Mouse (Mus musculus): ENCODE measurements around the gene Lmx1a. TPM values are rescaled to one million over a fixed set of nuclear protein-coding genes. Genes with fewer than 3 reads are reported as not detected.

Gene Lmx1a
- polyA plus RNA-seq, 1 experiment: not detected

- Histone ChIP-seq H3K36me3 (replicated peaks; ENCODE audit: low read length) (no peaks in the 10 kb centered on the region), H3K27me3 (replicated peaks) (no peaks in the 10 kb centered on the region), H3K4me3 (replicated peaks) (no peak overlapping the region), H3K9me3 (no peaks in the 10 kb centered on the region), H3K4me1 (no peaks in the 10 kb centered on the region)
- no peak for TF ChIP-seq GATA1 (IDR thresholded peaks at IDR 0.05; ENCODE audit: borderline replicate concordance, low read length)
These were observed 142.6 kb downstream of the Lmx1a start for GRCm38 (mm10) chr1:167831601-167832000.

GRCm38 (mm10) chr1:167854801-167855200 is 165.8 kb downstream of the Lmx1a start:
- no peaks in the 10 kb centered on the region for H3K4me1 ChIP-seq
- H3K27me3 ChIP-seq (replicated peaks): no peaks in the 10 kb centered on the region
- no peak for TF ChIP-seq FLI1 (IDR thresholded peaks at IDR 0.05; ENCODE audit: low read length)
- TF ChIP-seq GATA1 (IDR thresholded peaks at IDR 0.05; ENCODE audit: borderline replicate concordance, low read length): no peak
- 0 out of 2 replicates have a peak, but pooled peaks cover 4% of the 10 kb centered on the region for H3K9me3 ChIP-seq
- H3K36me3 ChIP-seq (replicated peaks; ENCODE audit: low read length): no peaks in the 10 kb centered on the region
- H3K4me3 ChIP-seq (replicated peaks): no peak overlapping the region

DNA sequence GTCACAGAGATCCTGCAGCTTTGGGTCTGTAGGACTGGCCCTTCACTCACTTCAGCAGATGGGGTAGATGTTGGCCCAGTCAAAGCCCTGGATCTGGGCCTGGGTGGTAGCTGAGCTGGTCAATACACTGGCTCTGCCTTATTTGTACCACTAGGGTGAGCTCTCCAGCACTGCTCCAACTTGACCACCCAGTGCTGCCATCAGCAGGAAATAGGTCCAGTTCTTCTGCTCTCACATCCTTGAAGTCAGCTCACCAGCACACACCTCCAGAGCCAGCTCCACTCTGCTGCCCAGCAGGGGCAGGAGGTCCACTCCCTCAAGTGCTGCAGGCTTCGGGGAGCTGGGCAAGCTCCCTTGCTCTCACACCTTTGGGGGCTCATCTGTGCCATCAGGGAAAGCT is 183.0 kb downstream of the Lmx1a start:
- no peaks in the 10 kb centered on the region for H3K4me1 ChIP-seq
- H3K9me3 ChIP-seq: peaks cover 8% of the 10 kb centered on the region; the same call in 1 of the 2 replicates
- no peaks in the 10 kb centered on the region for H3K36me3 ChIP-seq (replicated peaks; ENCODE audit: low read length)
- no peak overlapping the region for H3K4me3 ChIP-seq (replicated peaks)
- no peak for TF ChIP-seq GATA1 (IDR thresholded peaks at IDR 0.05; ENCODE audit: borderline replicate concordance, low read length)
- TF ChIP-seq FLI1 (IDR thresholded peaks at IDR 0.05; ENCODE audit: low read length): no peak
- H3K27me3 ChIP-seq (replicated peaks): no peaks in the 10 kb centered on the region

- TF ChIP-seq FLI1 (IDR thresholded peaks at IDR 0.05; ENCODE audit: low read length) (no peak), GATA1 (IDR thresholded peaks at IDR 0.05; ENCODE audit: borderline replicate concordance, low read length) (no peak)
- no peaks in the 10 kb centered on the region for H3K36me3 ChIP-seq (replicated peaks; ENCODE audit: low read length)
These were observed 185.1 kb downstream of the Lmx1a start for GRCm38 (mm10) chr1:167874099-167874498.

DNA sequence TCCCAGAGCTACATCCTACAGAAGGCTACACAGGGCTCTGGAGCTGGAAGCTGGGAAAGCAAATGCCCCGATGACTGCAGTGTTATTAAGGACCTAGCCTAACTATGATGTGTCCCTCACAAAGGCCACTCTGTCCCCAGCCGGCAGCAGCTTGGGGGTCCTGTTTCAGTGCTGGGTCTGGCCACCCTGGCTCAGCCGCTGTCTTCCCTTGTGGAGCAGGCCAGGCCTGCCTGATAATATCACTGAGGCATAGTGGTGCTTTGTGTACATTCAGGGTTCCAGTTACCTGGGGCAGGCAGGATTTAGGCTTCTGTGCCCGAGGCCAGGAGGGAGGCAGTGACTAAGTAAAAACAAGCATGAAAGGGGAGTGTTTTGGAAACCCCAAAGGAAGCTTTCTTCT is 188.9 kb downstream of the Lmx1a start:
- no peaks in the 10 kb centered on the region for H3K27me3 ChIP-seq (replicated peaks)
- peaks cover 23% of the 10 kb centered on the region for H3K9me3 ChIP-seq
- no peaks in the 10 kb centered on the region for H3K4me1 ChIP-seq
- no peaks in the 10 kb centered on the region for H3K36me3 ChIP-seq (replicated peaks; ENCODE audit: low read length)
- no peak overlapping the region for H3K4me3 ChIP-seq (replicated peaks)
- TF ChIP-seq GATA1 (IDR thresholded peaks at IDR 0.05; ENCODE audit: borderline replicate concordance, low read length): no peak

More at GRCm38 (mm10) chr1:167874099-167874498, 185.1 kb downstream of the Lmx1a start:
- Histone ChIP-seq H3K4me1 (no peaks in the 10 kb centered on the region), H3K4me3 (replicated peaks) (no peak overlapping the region), H3K9me3 (peaks cover 21% of the 10 kb centered on the region), H3K27me3 (replicated peaks) (no peaks in the 10 kb centered on the region)

DNA sequence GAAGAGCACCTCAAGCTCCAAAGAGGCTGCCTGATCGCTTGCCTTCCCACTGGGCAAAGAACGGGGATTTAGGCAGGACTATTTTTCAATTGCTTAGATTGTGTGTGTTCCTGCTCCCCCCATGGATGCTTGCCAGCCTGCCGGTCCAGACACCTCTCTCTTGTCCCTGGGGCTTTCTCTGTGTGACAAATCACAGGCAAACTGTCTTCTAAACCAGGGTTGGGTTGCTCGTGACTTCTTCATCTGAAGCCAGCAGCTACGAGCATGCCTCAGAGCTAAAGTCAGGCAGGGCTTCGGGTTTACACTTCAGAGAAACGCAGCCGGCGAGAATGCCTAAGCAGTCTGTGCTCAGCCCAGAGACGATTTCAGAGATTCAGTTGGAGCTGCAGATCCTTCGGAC is 189.3 kb downstream of the Lmx1a start:
- Histone ChIP-seq H3K4me1 (no peaks in the 10 kb centered on the region), H3K9me3 (peaks cover 26% of the 10 kb centered on the region), H3K4me3 (replicated peaks) (no peak overlapping the region), H3K27me3 (replicated peaks) (no peaks in the 10 kb centered on the region), H3K36me3 (replicated peaks; ENCODE audit: low read length) (no peaks in the 10 kb centered on the region)
- TF ChIP-seq FLI1 (IDR thresholded peaks at IDR 0.05; ENCODE audit: low read length): no peak
- no peak for TF ChIP-seq GATA1 (IDR thresholded peaks at IDR 0.05; ENCODE audit: borderline replicate concordance, low read length)

GRCm38 (mm10) chr1:167885776-167886175 is 196.7 kb downstream of the Lmx1a start:
- no peaks in the 10 kb centered on the region for H3K36me3 ChIP-seq (replicated peaks; ENCODE audit: low read length)
- no peak for TF ChIP-seq FLI1 (IDR thresholded peaks at IDR 0.05; ENCODE audit: low read length)
- TF ChIP-seq GATA1 (IDR thresholded peaks at IDR 0.05; ENCODE audit: borderline replicate concordance, low read length): no peak
- H3K4me1 ChIP-seq: no peaks in the 10 kb centered on the region
- H3K27me3 ChIP-seq (replicated peaks): peaks cover 4% of the 10 kb centered on the region
- 0 out of 2 replicates have a peak, but pooled peaks cover 12% of the 10 kb centered on the region for H3K9me3 ChIP-seq
- H3K4me3 ChIP-seq (replicated peaks): no peak overlapping the region

GRCm38 (mm10) chr1:167888120-167888519 is 199.1 kb downstream of the Lmx1a start:
- H3K9me3 ChIP-seq: 0 out of 2 replicates have a peak, but pooled peaks cover 6% of the 10 kb centered on the region
- no peak for TF ChIP-seq GATA1 (IDR thresholded peaks at IDR 0.05; ENCODE audit: borderline replicate concordance, low read length)
- no peak for TF ChIP-seq FLI1 (IDR thresholded peaks at IDR 0.05; ENCODE audit: low read length)
- peaks cover 7% of the 10 kb centered on the region for H3K27me3 ChIP-seq (replicated peaks)
- no peaks in the 10 kb centered on the region for H3K36me3 ChIP-seq (replicated peaks; ENCODE audit: low read length)
- no peaks in the 10 kb centered on the region for H3K4me1 ChIP-seq
- H3K4me3 ChIP-seq (replicated peaks): no peak overlapping the region

DNA sequence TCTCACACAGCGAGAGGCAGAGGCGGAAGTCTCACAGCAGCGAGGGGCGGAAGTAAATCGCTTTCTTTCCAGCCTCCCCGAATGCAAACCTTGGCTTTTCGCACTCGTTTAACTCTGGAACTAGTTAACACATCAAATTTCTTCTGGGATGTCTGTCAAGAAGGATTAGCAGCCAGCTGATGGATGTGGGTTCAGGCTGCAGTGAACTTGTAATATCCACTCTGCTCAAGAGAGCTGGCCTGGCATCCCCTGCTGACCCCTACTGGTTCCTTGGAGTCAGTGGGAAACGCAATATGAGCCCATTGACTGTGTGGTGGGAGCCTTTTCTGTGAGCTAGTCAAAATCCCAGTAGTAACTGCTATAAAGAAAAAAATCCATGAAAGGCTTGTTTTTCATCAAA is 199.8 kb downstream of the Lmx1a start:
- Histone ChIP-seq H3K9me3 (0 out of 2 replicates have a peak, but pooled peaks cover 2% of the 10 kb centered on the region), H3K4me1 (no peaks in the 10 kb centered on the region), H3K27me3 (replicated peaks) (peaks cover 7% of the 10 kb centered on the region), H3K4me3 (replicated peaks) (no peak overlapping the region), H3K36me3 (replicated peaks; ENCODE audit: low read length) (no peaks in the 10 kb centered on the region)
- no peak for TF ChIP-seq FLI1 (IDR thresholded peaks at IDR 0.05; ENCODE audit: low read length)
- TF ChIP-seq GATA1 (IDR thresholded peaks at IDR 0.05; ENCODE audit: borderline replicate concordance, low read length): no peak

GRCm38 (mm10) chr1:167896234-167896633 is 207.2 kb downstream of the Lmx1a start:
- no peak for TF ChIP-seq FLI1 (IDR thresholded peaks at IDR 0.05; ENCODE audit: low read length)
- no peak for TF ChIP-seq GATA1 (IDR thresholded peaks at IDR 0.05; ENCODE audit: borderline replicate concordance, low read length)
- H3K4me1 ChIP-seq: no peaks in the 10 kb centered on the region
- H3K36me3 ChIP-seq (replicated peaks; ENCODE audit: low read length): no peaks in the 10 kb centered on the region
- H3K4me3 ChIP-seq (replicated peaks): no peak overlapping the region
- no peaks in the 10 kb centered on the region for H3K9me3 ChIP-seq
- peaks cover 2% of the 10 kb centered on the region for H3K27me3 ChIP-seq (replicated peaks)

Other genes starting within 250 kb of the Lmx1a start
- not detected in 2 replicates for gene Lrrc52, start 222.5 kb upstream of the Lmx1a start, polyA plus RNA-seq (2012; ENCODE audit: insufficient read depth, low replicate concordance)
- not detected in 2 replicates for gene Rxrg, start 90.9 kb upstream of the Lmx1a start, polyA plus RNA-seq (2012; ENCODE audit: insufficient read depth, low replicate concordance)

Data from megakaryocyte, embryonic 14.5 days (primary cell).